Mouse (Mus musculus) urinary bladder, postnatal 10 days (tissue): ENCODE results near the gene Adk.

Source experiments
- DNase-seq: peaks from one replicate; pipeline ENCODE4 v3.0.0; 2022; ENCODE audit warnings: low spot score

Adk gene

GRCm38 (mm10) chr14:21052112-21052780, at the start of gene Adk, which contains the start of gene Ap3m1:
TSS of gene Adk (plus strand) at chr14:21052574.
TSS of gene Ap3m1 (minus strand) at chr14:21052508.
- DNase-seq = peak; percentile 83

GRCm38 (mm10) chr14:21013800-21014334, 38.5 kb upstream of the Adk start:
- no peak for DNase-seq

- DNase-seq = no peak
These were observed 34.5 kb upstream of the Adk start for GRCm38 (mm10) chr14:21017871-21018270.

- DNase-seq = no peak
These were observed 33.4 kb upstream of the Adk start for GRCm38 (mm10) chr14:21018977-21019376.

GRCm38 (mm10) chr14:21020435-21020834, 31.9 kb upstream of the Adk start:
- no peak for DNase-seq

- DNase-seq = no peak
These were observed 24.8 kb upstream of the Adk start for GRCm38 (mm10) chr14:21027542-21027941.

- no peak for DNase-seq
These were observed 23.2 kb upstream of the Adk start for GRCm38 (mm10) chr14:21029025-21029659.

GRCm38 (mm10) chr14:21031783-21032511, 20.4 kb upstream of the Adk start:
- no peak for DNase-seq

- no peak for DNase-seq
These were observed 18.1 kb upstream of the Adk start for GRCm38 (mm10) chr14:21034271-21034670.

GRCm38 (mm10) chr14:21034791-21035190, 17.6 kb upstream of the Adk start:
- no peak for DNase-seq

GRCm38 (mm10) chr14:21039077-21039476, 13.3 kb upstream of the Adk start:
- DNase-seq = no peak

GRCm38 (mm10) chr14:21039623-21040022, 12.8 kb upstream of the Adk start:
- DNase-seq = no peak

GRCm38 (mm10) chr14:21047840-21048239, 4.5 kb upstream of the Adk start:
- no peak for DNase-seq

GRCm38 (mm10) chr14:21048879-21049278, 3.5 kb upstream of the Adk start:
- no peak for DNase-seq

- DNase-seq = no peak
These were observed 1.6 kb upstream of the Adk start for GRCm38 (mm10) chr14:21050734-21051133.

GRCm38 (mm10) chr14:21051380-21052111, 828 bp upstream of the Adk start:
- DNase-seq = no peak

GRCm38 (mm10) chr14:21052781-21053130, 382 bp downstream of the Adk start:
- peak; percentile 17 for DNase-seq

- DNase-seq = no peak
These were observed 777 bp downstream of the Adk start for GRCm38 (mm10) chr14:21053151-21053550.

- DNase-seq = no peak
These were observed 1.2 kb downstream of the Adk start for GRCm38 (mm10) chr14:21053586-21053985.

- DNase-seq = no peak
These were observed 6.6 kb downstream of the Adk start for GRCm38 (mm10) chr14:21058972-21059371.

- DNase-seq = no peak
These were observed 10.6 kb downstream of the Adk start for GRCm38 (mm10) chr14:21062766-21063513.
